Mouse (Mus musculus) kidney, adult 2 months (tissue): ENCODE measurements around the gene Fam120a.

Source experiments
- CTCF ChIP-seq: fragments of 200-500 bp; conservative IDR thresholded peaks from 2 replicates; pipeline ENCODE4 v1.5.1; 2011; ENCODE audit warnings: low read depth, mild to moderate bottlenecking, control low read depth, low read length, moderate library complexity, mixed read lengths; ENCODE audit not compliant: insufficient read depth, insufficient read length
- POLR2A ChIP-seq: fragments of 200-500 bp; IDR thresholded peaks from one replicate; pipeline ENCODE4 v1.6.1; 2011; ENCODE audit warnings: low read depth, low read length, control low read depth

DNA sequence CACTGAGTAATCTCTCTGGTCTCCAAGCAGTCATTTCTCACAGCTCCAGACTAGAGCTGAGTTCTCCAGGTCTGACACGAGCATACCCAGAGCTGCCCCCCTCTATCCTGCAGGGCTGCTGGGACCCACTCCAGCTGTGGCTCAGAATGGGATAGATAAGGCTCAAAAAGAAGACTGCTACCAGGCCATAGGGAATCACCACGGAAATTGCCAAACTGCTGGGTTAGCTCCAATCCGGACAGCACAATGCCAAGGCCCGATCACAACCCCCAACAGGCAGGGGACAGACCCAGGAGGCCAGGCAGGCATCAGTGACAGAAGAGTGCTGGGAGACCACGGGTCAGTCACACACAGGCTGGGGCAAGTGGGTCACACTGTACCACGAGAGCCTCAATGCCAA, 109.8 kb downstream of the Fam120a start:
- no peak for TF ChIP-seq CTCF
- no peak for TF ChIP-seq POLR2A
